Mouse (Mus musculus) left cerebral cortex, adult 11 months (tissue): Measurements from ENCODE around the gene Hnrnpm.
"Not testable (repeated sequence)": the region's sequence is repeated elsewhere in the genome, so short reads cannot be mapped to it uniquely, and the experiment has no call there.

ENCODE experiments used
- DNase-seq: peaks from one replicate; pipeline ENCODE4 v3.0.0; 2022; ENCODE audit warnings: low spot score

Gene Hnrnpm

GRCm38 (mm10) chr17:33686760-33687159 lies at the start of gene Hnrnpm:
Gene Hnrnpm (minus strand): TSS chr17:33686860.
- no peak for DNase-seq

GRCm38 (mm10) chr17:33733526-33733925 lies 46.9 kb upstream of the Hnrnpm start:
- not testable (repeated sequence) for DNase-seq

GRCm38 (mm10) chr17:33732556-33733083 lies 46.0 kb upstream of the Hnrnpm start:
- DNase-seq, result not testable (repeated sequence)

- DNase-seq, result no peak
These were observed 42.6 kb upstream of the Hnrnpm start for GRCm38 (mm10) chr17:33729215-33729614.

- DNase-seq, result no peak
These were observed 41.7 kb upstream of the Hnrnpm start for GRCm38 (mm10) chr17:33728396-33728795.

GRCm38 (mm10) chr17:33719736-33720378 lies 33.2 kb upstream of the Hnrnpm start:
- DNase-seq, result no peak

GRCm38 (mm10) chr17:33718944-33719725 lies 32.5 kb upstream of the Hnrnpm start:
- no peak for DNase-seq

- peak; percentile 95 for DNase-seq
These were observed 31.8 kb upstream of the Hnrnpm start, which contains the start of gene March2 for GRCm38 (mm10) chr17:33718384-33718881. Gene March2 (minus strand): TSS chr17:33718670.

- no peak for DNase-seq
These were observed 31.3 kb upstream of the Hnrnpm start for GRCm38 (mm10) chr17:33717982-33718381.

GRCm38 (mm10) chr17:33717246-33717645 lies 30.6 kb upstream of the Hnrnpm start:
- no peak for DNase-seq

GRCm38 (mm10) chr17:33714779-33715178 lies 28.1 kb upstream of the Hnrnpm start:
- DNase-seq, result no peak

- DNase-seq, result no peak
These were observed 26.6 kb upstream of the Hnrnpm start for GRCm38 (mm10) chr17:33713271-33713670.

- no peak for DNase-seq
These were observed 23.2 kb upstream of the Hnrnpm start for GRCm38 (mm10) chr17:33709834-33710233.

GRCm38 (mm10) chr17:33703091-33703490 lies 16.4 kb upstream of the Hnrnpm start:
- no peak for DNase-seq

GRCm38 (mm10) chr17:33702178-33702577 lies 15.5 kb upstream of the Hnrnpm start:
- DNase-seq, result no peak

- no peak for DNase-seq
These were observed 8.8 kb upstream of the Hnrnpm start for GRCm38 (mm10) chr17:33695471-33695870.

- DNase-seq, result peak; percentile 94
These were observed 1.4 kb downstream of the Hnrnpm start for GRCm38 (mm10) chr17:33685249-33685653.

GRCm38 (mm10) chr17:33684671-33685231 lies 1.9 kb downstream of the Hnrnpm start:
- DNase-seq, result peak; percentile 55

GRCm38 (mm10) chr17:33681767-33682166 lies 4.9 kb downstream of the Hnrnpm start:
- no peak for DNase-seq

GRCm38 (mm10) chr17:33678771-33679170 lies 7.9 kb downstream of the Hnrnpm start:
- DNase-seq, result no peak

- no peak for DNase-seq
These were observed 10.6 kb downstream of the Hnrnpm start for GRCm38 (mm10) chr17:33676086-33676485.

- DNase-seq, result no peak
These were observed 11.2 kb downstream of the Hnrnpm start for GRCm38 (mm10) chr17:33675452-33675851.

- no peak for DNase-seq
These were observed 12.8 kb downstream of the Hnrnpm start for GRCm38 (mm10) chr17:33673837-33674236.
